20 mouse cellular contexts compared by ENCODE assay signal in the genomic region with DNA sequence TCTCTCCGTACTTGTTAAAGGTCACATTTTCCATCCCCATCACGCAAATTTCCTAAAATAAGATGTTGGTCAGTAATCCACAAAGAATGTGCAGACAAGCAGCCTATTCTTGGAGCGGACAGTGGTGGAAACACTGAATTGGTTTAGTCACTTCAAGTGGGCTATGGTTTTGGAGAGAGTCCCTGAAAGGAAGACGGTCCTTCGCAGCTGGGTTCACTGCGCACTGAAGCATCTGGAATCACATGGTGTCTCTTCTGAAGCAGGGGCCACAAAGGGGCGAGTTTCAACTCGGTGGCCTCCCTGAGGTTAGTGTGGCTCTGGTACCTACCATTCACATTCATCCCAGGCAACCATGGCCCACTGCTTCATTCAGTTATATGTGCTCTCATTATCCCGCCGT.
DNase-seq lines count a peak whose midpoint lies in the region; TF ChIP-seq lines count a peak whose summit lies in the region.
"Had no signal": no experiment of that assay in that cellular context is flagged by ENCODE, and none has a peak within 500 bp of the region (broad histone marks: within the 10 kb centered on the region; RNA-seq: fewer than 3 reads in every experiment).

No protein-coding gene starts in this region.

- in situ Hi-C loops in CH12.LX (cut with MboI; ENCODE audit: low pct_ligation_motif_present, low pct_unique_long_range_greater_than_20kb, low sequenced_read_pairs) = loop anchor here (25.0 kb wide), 1 partner anchor 397 kb away; no protein-coding TSS in a partner anchor

- no peak for TF ChIP-seq RAD21 in CH12.LX (IDR thresholded peaks at IDR 0.05; ENCODE audit: low read depth, low read length)

- TF ChIP-seq CTCF in CH12.LX (conservative IDR thresholded peaks at IDR 0.05 in 1 of 2, IDR thresholded peaks at IDR 0.05 in 1 of 2; ENCODE audit: low read depth in 2 of 2, low read length in 2 of 2) = no peak

- intact Hi-C loops in heart, postnatal 36 days (cut with DNase I) = no loop called here

- dilution Hi-C loops in CH12.LX (cut with MboI; ENCODE audit: extremely low pct_ligation_motif_present, extremely low pct_unique_long_range_greater_than_20kb, low sequenced_read_pairs) = no loop called here

- peaks cover 6 to 37% of the 10 kb centered on the region in 2 experiments; a peak in 3 of 4 replicates for H3K4me1 ChIP-seq in CH12.LX (ENCODE audit: control insufficient read depth in 1 of 2, insufficient read depth in 2 of 2)
- peaks cover 17% of the 10 kb centered on the region for H3K4me1 ChIP-seq in limb, embryonic 10.5 days

- no peaks in the 10 kb centered on the region for H3K9me3 ChIP-seq in CH12.LX (replicated peaks; ENCODE audit: low read length)
- H3K9me3 ChIP-seq in limb, embryonic 10.5 days (replicated peaks) = no peaks in the 10 kb centered on the region
- H3K9me3 ChIP-seq: G1E had no signal

- H3K36me3 ChIP-seq in CH12.LX (replicated peaks in 1 of 2; ENCODE audit: control insufficient read depth in 1 of 2, insufficient read depth in 1 of 2, low read length in 1 of 2) = peaks cover 77 to 99% of the 10 kb centered on the region in 2 experiments
- H3K36me3 ChIP-seq in limb, embryonic 10.5 days = peaks cover 24% of the 10 kb centered on the region

- no peak overlapping the region for H3K9ac ChIP-seq in CH12.LX (ENCODE audit: insufficient read depth, low read depth)

- no peaks in the 10 kb centered on the region for H3K27me3 ChIP-seq in CH12.LX (replicated peaks)
- peaks cover 14% of the 10 kb centered on the region; the same call in 1 of the 2 replicates for H3K27me3 ChIP-seq in limb, embryonic 10.5 days (ENCODE audit: low read depth, poor library complexity, severe bottlenecking)
- H3K27me3 ChIP-seq: Patski had no signal

- no peak overlapping the region for H3K4me2 ChIP-seq in CH12.LX (ENCODE audit: insufficient read depth, low read depth, poor library complexity, severe bottlenecking)

- H3K79me2 ChIP-seq in CH12.LX (replicated peaks; ENCODE audit: control insufficient read depth, extremely low read depth, insufficient read depth, poor library complexity, severe bottlenecking) = no peaks in the 10 kb centered on the region; the same call in 1 of the 2 replicates

- 94% methylated on average over 10 of the region's 10 CpGs for WGBS in limb, embryonic 10.5 days

- no peak overlapping the region for H3K4me3 ChIP-seq in CH12.LX (replicated peaks in 1 of 3; ENCODE audit: low read depth in 2 of 3, low read length in 2 of 3, poor library complexity in 1 of 3)
- H3K4me3 ChIP-seq in limb, embryonic 10.5 days = no peak overlapping the region

- TF ChIP-seq EP300 in CH12.LX (IDR thresholded peaks at IDR 0.05; ENCODE audit: low read length) = peak; percentile 8; the same call in 1 of the 2 replicates

- peak; percentile 78 for DNase-seq in heart, adult 11 months
- DNase-seq in heart, postnatal 36 days = no peak
- DNase-seq in CH12.LX (ENCODE audit: extremely low read depth) = peak; percentile 56
- DNase-seq in limb, embryonic 10.5 days (ENCODE audit: low spot score) = peak; percentile 27
- no peak for DNase-seq in MN1 (ENCODE audit: low spot score)
- DNase-seq in urinary bladder, adult 2 months (ENCODE audit: low spot score) = no peak
- DNase-seq: adrenal gland, adult 2 months; adrenal gland, adult 8-10 months; adrenal gland, postnatal 10 days; adrenal gland, postnatal 14 days; adrenal gland, postnatal 25 days; adrenal gland, postnatal 36 days; B cell, adult 2 months; cerebellum, adult 11 months; cerebellum, adult 11-12 months; cerebellum, adult 18-20 months; cerebellum, adult 2 months; cerebellum, adult 8-10 months had no signal

- no peak overlapping the region for H3K27ac ChIP-seq in CH12.LX (ENCODE audit: insufficient read depth, low read depth)
- H3K27ac ChIP-seq in limb, embryonic 10.5 days = no peak overlapping the region

- TF ChIP-seq POLR2A in CH12.LX (IDR thresholded peaks at IDR 0.05; ENCODE audit: low read depth, low read length) = no peak

TF ChIP-seq in CH12.LX, 34 proteins besides CTCF, POLR2A, EP300 and RAD21:
- peak; percentile 13; the same call in 1 of the 2 replicates for TF ChIP-seq BHLHE40 (IDR thresholded peaks at IDR 0.05; ENCODE audit: low read depth, low read length)
- TF ChIP-seq ETS1 (conservative IDR thresholded peaks at IDR 0.05; ENCODE audit: low read depth, low read length) = 0 out of 2 replicates have a peak, but pooled peaks have one; percentile 45
- TF ChIP-seq JUN (IDR thresholded peaks at IDR 0.05; ENCODE audit: insufficient read depth, low read depth, low read length) = no peak
- TF ChIP-seq MEF2A (IDR thresholded peaks at IDR 0.05; ENCODE audit: borderline replicate concordance, low read depth, low read length) = peak; percentile 65; the same call in 1 of the 2 replicates

Comparison
In these comparisons a context has a peak if more than half of its experiments do, and no peak if none do; other contexts are left out.
1. DNase-seq: peak in heart, adult 11 months (single experiment), CH12.LX (single experiment) and limb, embryonic 10.5 days (single experiment); none in heart, postnatal 36 days (0 of 2), MN1 (single experiment) and urinary bladder, adult 2 months (single experiment).